Mouse (Mus musculus): ENCODE data around the gene Taf10. TPM values are rescaled to one million over a fixed set of nuclear protein-coding genes. Genes with fewer than 3 reads are reported as not detected.
A peak's percentile ranks its signal among the peaks of the same experiment; 100 is the strongest.
"Not testable (repeated sequence)": the region's sequence is repeated elsewhere in the genome, so short reads cannot be mapped to it uniquely, and the experiment has no call there.

The Taf10 gene
- polyA plus RNA-seq, 1 experiment from 2014 or later: 136 TPM

DNA sequence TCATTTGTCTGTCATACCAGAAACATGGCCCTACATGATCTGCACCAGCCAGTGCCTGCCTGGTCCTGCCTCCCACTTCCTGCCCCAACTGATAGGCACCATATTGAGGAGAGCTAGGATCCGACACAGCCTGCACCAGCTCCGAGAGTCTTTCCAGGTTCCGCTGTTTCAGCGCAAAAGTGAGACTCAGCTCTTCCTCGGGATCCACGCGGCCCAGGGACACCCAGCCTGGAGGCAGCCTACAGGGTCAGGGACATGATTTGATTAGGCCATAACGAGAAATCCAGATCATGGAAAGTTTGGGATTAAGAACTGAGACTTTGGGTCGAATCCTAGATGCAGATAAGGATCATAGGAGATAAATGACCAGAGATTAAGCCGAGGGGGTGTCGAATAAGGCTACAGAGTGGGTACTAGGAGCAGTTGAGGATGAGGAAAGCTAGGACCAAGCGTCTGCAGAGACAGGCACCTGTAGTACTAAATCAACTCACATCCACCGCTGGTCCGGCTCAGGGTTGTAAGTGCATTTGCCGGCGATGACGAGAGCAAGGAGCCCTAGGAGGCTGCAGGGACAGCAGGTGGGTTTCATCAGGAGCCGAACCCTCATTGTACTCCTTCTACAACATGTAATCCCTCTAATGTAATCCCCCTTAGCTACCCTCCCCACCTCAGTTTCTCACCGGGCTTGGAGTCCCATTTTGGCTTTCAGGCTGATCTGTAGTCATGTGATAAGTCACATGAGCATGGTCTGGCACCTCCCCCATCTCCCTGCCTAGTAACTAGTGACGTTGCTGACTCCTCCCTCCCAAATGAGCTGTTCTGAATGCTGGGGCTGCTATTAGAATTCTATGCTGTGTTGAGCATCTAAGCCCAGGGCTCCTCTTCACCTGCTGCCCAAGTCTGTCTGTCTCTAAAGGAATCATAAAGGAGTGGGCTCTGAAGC lies 7.6 kb upstream of the Taf10 start, which contains the start of gene Tpp1:
Gene Tpp1, minus strand, starts transcription at position 745 of the 943 bp plus-strand sequence.
- peak; percentile 89 for ATAC-seq (ENCODE audit: borderline replicate concordance, extremely low read depth, low FRiP score, low TSS enrichment)

GRCm38 (mm10) chr7:105747776-105748175 lies 3.6 kb upstream of the Taf10 start:
- Histone ChIP-seq H3K9me3 (no peaks in the 10 kb centered on the region), H3K27me3 (no peaks in the 10 kb centered on the region), H3K9ac (no peak overlapping the region), H3K27ac (no peak overlapping the region), H3K36me3 (peaks cover 16% of the 10 kb centered on the region; the same call in 1 of the 2 replicates), H3K4me1 (peaks cover 17% of the 10 kb centered on the region), H3K4me2 (no peak overlapping the region), H3K4me3 (no peak overlapping the region)
- ATAC-seq (ENCODE audit: borderline replicate concordance, extremely low read depth, low FRiP score, low TSS enrichment): no peak
- WGBS: 73% methylated on average over 2 of the region's 2 CpGs

More for the DNA sequence above, 7.6 kb upstream of the Taf10 start, which contains the start of gene Tpp1:
- Histone ChIP-seq H3K27me3 (no peaks in the 10 kb centered on the region), H3K4me1 (peaks cover 10% of the 10 kb centered on the region), H3K36me3 (peaks cover 35% of the 10 kb centered on the region), H3K4me3 (peak within 1 kb of the TSS; percentile 58), H3K9me3 (no peaks in the 10 kb centered on the region), H3K27ac (no peak within 1 kb of the TSS), H3K4me2 (peak within 1 kb of the TSS; percentile 88), H3K9ac (peak within 1 kb of the TSS; percentile 62)
- 17% methylated on average over 20 of the region's 20 CpGs for WGBS

- H3K4me1 ChIP-seq: peaks cover 26% of the 10 kb centered on the region
- peak overlapping the region; percentile 87 for H3K4me2 ChIP-seq
- 28% methylated on average over 20 of the region's 20 CpGs for WGBS
- H3K27ac ChIP-seq: 0 out of 2 replicates have a peak overlapping the region, but pooled peaks have one; percentile 81
- not testable (repeated sequence) for H3K9me3 ChIP-seq; H3K27me3 ChIP-seq; ATAC-seq (ENCODE audit: borderline replicate concordance, extremely low read depth, low FRiP score, low TSS enrichment)
- H3K9ac ChIP-seq: peak overlapping the region; percentile 87
- H3K36me3 ChIP-seq: peaks cover 44% of the 10 kb centered on the region
- H3K4me3 ChIP-seq: peak overlapping the region; percentile 96
These were observed 775 bp downstream of the Taf10 start for GRCm38 (mm10) chr7:105743246-105743925.

- Histone ChIP-seq H3K4me2 (peak overlapping the region; percentile 87; the same call in 1 of the 2 replicates), H3K4me3 (peak overlapping the region; percentile 96), H3K4me1 (peaks cover 33% of the 10 kb centered on the region), H3K9ac (0 out of 2 replicates have a peak overlapping the region, but pooled peaks have one; percentile 87), H3K36me3 (peaks cover 43% of the 10 kb centered on the region)
- ATAC-seq (ENCODE audit: borderline replicate concordance, extremely low read depth, low FRiP score, low TSS enrichment); H3K27me3 ChIP-seq; H3K27ac ChIP-seq; H3K9me3 ChIP-seq: not testable (repeated sequence)
- WGBS: 71% methylated on average over 7 of the region's 7 CpGs
These were observed 1.5 kb downstream of the Taf10 start for GRCm38 (mm10) chr7:105742539-105743215.

DNA sequence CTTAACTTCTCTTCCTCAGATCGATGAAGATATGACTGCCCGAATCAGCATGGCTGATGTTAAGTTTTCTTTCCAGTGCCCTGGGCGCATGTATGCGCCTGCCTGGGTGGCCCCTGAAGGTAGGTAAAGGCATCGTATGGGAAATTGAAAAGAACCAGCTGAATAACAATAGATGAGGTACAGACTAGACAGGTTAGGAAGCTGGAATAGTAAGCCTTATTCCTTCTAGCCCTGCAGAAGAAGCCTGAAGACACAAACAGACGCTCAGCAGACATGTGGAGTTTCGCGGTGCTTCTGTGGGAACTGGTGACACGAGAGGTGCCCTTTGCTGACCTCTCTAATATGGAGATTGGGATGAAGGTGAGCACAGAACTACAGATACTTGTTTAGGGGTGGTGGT lies 2.2 kb downstream of the Taf10 start:
- Histone ChIP-seq H3K36me3 (peaks cover 43% of the 10 kb centered on the region), H3K4me3 (no peak overlapping the region), H3K9ac (no peak overlapping the region), H3K27ac (no peak overlapping the region), H3K4me1 (peaks cover 37% of the 10 kb centered on the region), H3K9me3 (no peaks in the 10 kb centered on the region), H3K4me2 (no peak overlapping the region), H3K27me3 (no peaks in the 10 kb centered on the region)
- WGBS: 92% methylated on average over 9 of the region's 9 CpGs
- no peak for ATAC-seq (ENCODE audit: borderline replicate concordance, extremely low read depth, low FRiP score, low TSS enrichment)

DNA sequence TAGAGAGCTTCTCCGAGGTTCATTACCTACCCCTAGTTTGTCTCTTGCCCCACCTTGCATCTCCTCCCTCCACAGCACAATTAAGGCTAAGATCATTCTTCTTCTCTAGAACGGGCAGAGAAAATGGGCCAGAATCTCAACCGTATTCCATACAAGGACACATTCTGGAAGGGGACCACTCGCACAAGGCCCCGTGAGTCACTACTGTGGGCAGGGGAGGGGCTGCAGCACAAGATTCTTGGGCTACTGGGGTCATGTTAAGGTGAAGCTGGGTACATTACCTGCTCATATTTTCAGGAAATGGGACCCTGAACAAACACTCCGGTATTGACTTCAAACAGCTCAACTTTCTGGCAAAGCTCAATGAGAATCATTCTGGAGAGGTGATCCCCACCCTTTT lies 3.3 kb downstream of the Taf10 start:
- Histone ChIP-seq H3K27ac (no peak overlapping the region), H3K4me3 (no peak overlapping the region), H3K9ac (no peak overlapping the region), H3K27me3 (no peaks in the 10 kb centered on the region), H3K4me1 (peaks cover 37% of the 10 kb centered on the region), H3K4me2 (no peak overlapping the region), H3K9me3 (no peaks in the 10 kb centered on the region), H3K36me3 (peaks cover 34% of the 10 kb centered on the region)
- WGBS: 78% methylated on average over 6 of the region's 6 CpGs
- ATAC-seq (ENCODE audit: borderline replicate concordance, extremely low read depth, low FRiP score, low TSS enrichment): no peak

DNA sequence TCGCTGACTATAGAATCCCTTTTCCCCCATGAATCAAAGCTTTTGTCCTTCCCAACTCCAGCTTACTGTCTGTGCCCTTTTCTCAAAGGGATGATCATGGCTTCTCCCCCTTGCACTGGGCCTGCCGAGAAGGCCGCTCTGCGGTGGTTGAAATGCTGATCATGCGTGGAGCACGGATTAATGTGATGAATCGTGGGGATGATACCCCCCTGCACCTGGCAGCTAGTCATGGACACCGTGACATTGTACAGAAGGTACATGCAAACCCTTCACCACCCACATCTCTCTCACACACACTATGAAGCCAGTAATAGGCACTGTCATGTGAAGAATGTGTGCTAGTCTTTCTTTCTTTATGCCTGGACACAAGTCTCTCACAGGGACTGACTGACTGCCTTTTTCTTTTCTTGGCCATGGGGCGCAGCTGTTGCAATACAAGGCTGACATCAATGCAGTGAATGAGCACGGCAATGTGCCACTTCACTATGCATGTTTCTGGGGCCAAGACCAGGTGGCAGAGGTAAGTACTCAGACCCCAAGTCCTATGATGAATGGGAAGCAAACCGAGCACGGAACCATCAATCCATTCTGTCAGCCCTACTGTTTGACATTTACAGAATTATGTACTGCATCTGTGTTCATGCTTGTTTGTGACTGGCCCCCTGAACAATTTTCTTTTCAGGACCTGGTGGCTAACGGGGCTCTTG lies 3.9 kb downstream of the Taf10 start:
- Histone ChIP-seq H3K27me3 (no peaks in the 10 kb centered on the region), H3K36me3 (peaks cover 34% of the 10 kb centered on the region), H3K9ac (no peak overlapping the region), H3K4me3 (no peak overlapping the region), H3K4me1 (peaks cover 41% of the 10 kb centered on the region), H3K27ac (no peak overlapping the region), H3K9me3 (no peaks in the 10 kb centered on the region), H3K4me2 (no peak overlapping the region)
- 89% methylated on average over 13 of the region's 13 CpGs for WGBS
- ATAC-seq (ENCODE audit: borderline replicate concordance, extremely low read depth, low FRiP score, low TSS enrichment): no peak

GRCm38 (mm10) chr7:105738948-105739347 lies 5.2 kb downstream of the Taf10 start:
- 1% methylated on average over 3 of the region's 3 CpGs for WGBS
- H3K36me3 ChIP-seq: peaks cover 43% of the 10 kb centered on the region
- peaks cover 48% of the 10 kb centered on the region for H3K4me1 ChIP-seq
- 0 out of 2 replicates have a peak overlapping the region, but pooled peaks have one; percentile 14 for H3K9ac ChIP-seq
- peak; percentile 80 for ATAC-seq (ENCODE audit: borderline replicate concordance, extremely low read depth, low FRiP score, low TSS enrichment)
- H3K4me3 ChIP-seq: peak overlapping the region; percentile 90
- H3K4me2 ChIP-seq: peak overlapping the region; percentile 73
- H3K9me3 ChIP-seq: no peaks in the 10 kb centered on the region
- H3K27me3 ChIP-seq: no peaks in the 10 kb centered on the region
- H3K27ac ChIP-seq: peak overlapping the region; percentile 94

DNA sequence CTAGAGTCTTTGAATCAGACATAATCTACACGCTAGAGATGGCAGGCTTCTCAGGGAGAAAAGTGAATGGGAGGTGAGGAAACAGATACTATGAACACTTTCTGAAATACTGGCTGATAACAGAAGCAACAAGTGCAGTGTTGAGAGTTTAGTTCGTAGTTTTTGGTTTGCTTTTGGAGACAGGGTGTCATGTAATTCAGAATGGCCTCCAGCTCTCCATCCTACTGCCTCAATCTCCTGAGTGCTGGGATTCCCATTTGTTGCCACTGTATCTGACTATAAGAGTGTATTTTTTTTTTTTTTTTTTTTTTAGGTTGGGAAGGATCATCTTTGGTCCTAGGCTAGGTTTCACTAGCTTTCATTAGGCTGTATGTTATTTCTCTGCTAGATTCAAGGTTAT lies 5.9 kb downstream of the Taf10 start:
- peaks cover 49% of the 10 kb centered on the region for H3K36me3 ChIP-seq
- peaks cover 46% of the 10 kb centered on the region for H3K4me1 ChIP-seq
- H3K4me2 ChIP-seq: peak overlapping the region; percentile 73
- no peak for ATAC-seq (ENCODE audit: borderline replicate concordance, extremely low read depth, low FRiP score, low TSS enrichment)
- H3K27ac ChIP-seq: peak overlapping the region; percentile 94
- 68% methylated on average over 2 of the region's 2 CpGs for WGBS
- H3K9me3 ChIP-seq: no peaks in the 10 kb centered on the region
- H3K4me3 ChIP-seq: peak overlapping the region; percentile 90
- peak overlapping the region; percentile 98; the same call in 1 of the 2 replicates for H3K9ac ChIP-seq
- H3K27me3 ChIP-seq: no peaks in the 10 kb centered on the region

GRCm38 (mm10) chr7:105737648-105738047 lies 6.5 kb downstream of the Taf10 start:
- ATAC-seq (ENCODE audit: borderline replicate concordance, extremely low read depth, low FRiP score, low TSS enrichment): no peak
- Histone ChIP-seq H3K27me3 (no peaks in the 10 kb centered on the region), H3K9me3 (no peaks in the 10 kb centered on the region), H3K4me2 (peak overlapping the region; percentile 73), H3K36me3 (peaks cover 51% of the 10 kb centered on the region), H3K4me3 (peak overlapping the region; percentile 90), H3K4me1 (peaks cover 40% of the 10 kb centered on the region), H3K9ac (peak overlapping the region; percentile 98), H3K27ac (peak overlapping the region; percentile 94)
- WGBS: 17% methylated on average over 3 of the region's 3 CpGs

Measured in lung, embryonic 15.5 days (tissue).